Mouse (Mus musculus) myocyte (in vitro differentiated cells): ENCODE measurements at regions not wholly inside any gene's neighbourhood (a gene's known extent, or its start where the extent isn't known, plus 50 kb on each side); places are given as distances from the start of the nearest gene placed in this dataset.
"Not testable (repeated sequence)": the region's sequence is repeated elsewhere in the genome, so short reads cannot be mapped to it uniquely, and the experiment has no call there.

Experiments
- H3K27me3 ChIP-seq: one replicate; pipeline ENCODE4 v1.6.1; 2011; ENCODE audit not compliant: control insufficient read depth, insufficient read depth, insufficient read length
- H3K36me3 ChIP-seq: one replicate; pipeline ENCODE4 v1.6.1; 2011; ENCODE audit not compliant: control insufficient read depth, insufficient read depth
- H3K4me2 ChIP-seq: one replicate; pipeline ENCODE4 v1.6.1; 2011; ENCODE audit warnings: low read depth, control low read depth
- H3K4me3 ChIP-seq: one replicate; pipeline ENCODE4 v1.5.1; 2011; ENCODE audit warnings: mild to moderate bottlenecking, control low read depth, moderate library complexity
- H3K79me2 ChIP-seq: one replicate; pipeline ENCODE4 v1.6.1; 2011; ENCODE audit not compliant: control insufficient read depth, insufficient read depth
- H3ac ChIP-seq: one replicate; pipeline ENCODE4 v1.6.1; 2011; ENCODE audit not compliant: control insufficient read depth, insufficient read length
- CEBPB ChIP-seq: IDR thresholded peaks from 2 replicates; pipeline ENCODE4 v1.6.1; 2011; ENCODE audit warnings: mild to moderate bottlenecking, moderate library complexity; ENCODE audit not compliant: poor library complexity, insufficient read depth, severe bottlenecking
- E2F4 ChIP-seq: IDR thresholded peaks from one replicate; pipeline ENCODE4 v1.6.1; 2011; ENCODE audit warnings: mild to moderate bottlenecking, control low read depth, moderate library complexity; ENCODE audit not compliant: insufficient read depth
- MAX ChIP-seq: IDR thresholded peaks from one replicate; pipeline ENCODE4 v1.6.1; 2011; ENCODE audit warnings: low read depth, mild to moderate bottlenecking, control low read depth
- MYOD1 ChIP-seq, 3 experiments: IDR thresholded peaks; one replicate each; pipeline ENCODE4 v1.6.1; 2011; ENCODE audit warnings: control low read depth in 2 of 3, low read depth in 2 of 3, mild to moderate bottlenecking in 2 of 3, moderate library complexity in 1 of 3; ENCODE audit not compliant: insufficient read length in 2 of 3, control insufficient read depth in 1 of 3
- MYOG ChIP-seq, 3 experiments: IDR thresholded peaks; one replicate each; pipeline ENCODE4 v1.6.1; 2011; ENCODE audit warnings: control low read depth in 2 of 3, low read depth in 2 of 3, mild to moderate bottlenecking in 2 of 3; ENCODE audit not compliant: insufficient read length in 2 of 3, control insufficient read depth in 1 of 3, insufficient read depth in 1 of 3
- POLR2A ChIP-seq: IDR thresholded peaks from one replicate; pipeline ENCODE4 v1.6.1; 2011; ENCODE audit warnings: low read depth, mild to moderate bottlenecking, control low read depth, moderate library complexity; ENCODE audit not compliant: insufficient read length
- POLR2AphosphoS2 ChIP-seq: IDR thresholded peaks from one replicate; pipeline ENCODE4 v1.6.1; 2011; ENCODE audit warnings: low read depth, control low read depth; ENCODE audit not compliant: insufficient read length
- REST ChIP-seq: IDR thresholded peaks from one replicate; pipeline ENCODE4 v1.6.1; 2011; ENCODE audit warnings: mild to moderate bottlenecking, control low read depth, moderate library complexity; ENCODE audit not compliant: insufficient read depth, insufficient read length
- SRF ChIP-seq: IDR thresholded peaks from one replicate; pipeline ENCODE4 v1.6.1; 2011; ENCODE audit warnings: low read depth; ENCODE audit not compliant: control insufficient read depth, insufficient read length
- TCF12 ChIP-seq: IDR thresholded peaks from one replicate; pipeline ENCODE4 v1.6.1; 2011; ENCODE audit warnings: mild to moderate bottlenecking, control low read depth; ENCODE audit not compliant: poor library complexity, insufficient read depth, severe bottlenecking
- TCF3 ChIP-seq: IDR thresholded peaks from one replicate; pipeline ENCODE4 v1.6.1; 2011; ENCODE audit warnings: low read depth, control low read depth; ENCODE audit not compliant: insufficient read length
- USF1 ChIP-seq: IDR thresholded peaks from one replicate; pipeline ENCODE4 v1.6.1; 2011; ENCODE audit warnings: low read depth, mild to moderate bottlenecking, control low read depth, moderate library complexity

- Histone ChIP-seq H3K4me3 (no peak overlapping the region), H3K79me2 (no peaks in the 10 kb centered on the region), H3K27me3 (no peaks in the 10 kb centered on the region), H3ac (no peak overlapping the region), H3K36me3 (no peaks in the 10 kb centered on the region), H3K4me2 (no peak overlapping the region)
- TF ChIP-seq POLR2AphosphoS2 (no peak), TCF3 (no peak), REST (no peak), CEBPB (no peak), MYOG (IDR thresholded peaks at IDR 0.05; ENCODE audit: control insufficient read depth in 1 of 3, insufficient read depth in 1 of 3, insufficient read length in 2 of 3, low read depth in 2 of 3) (no peak), POLR2A (no peak), MYOD1 (IDR thresholded peaks at IDR 0.05; ENCODE audit: control insufficient read depth in 1 of 3, insufficient read length in 2 of 3, low read depth in 2 of 3) (no peak), USF1 (no peak)
Observed at GRCm38 (mm10) chr15:25221749-25222148, 191.8 kb downstream of the Basp1 start.

- Histone ChIP-seq H3ac (no peak overlapping the region), H3K4me3 (no peak overlapping the region), H3K27me3 (no peaks in the 10 kb centered on the region), H3K79me2 (no peaks in the 10 kb centered on the region), H3K36me3 (no peaks in the 10 kb centered on the region), H3K4me2 (no peak overlapping the region)
- TF ChIP-seq USF1 = no peak
- no peak for TF ChIP-seq E2F4
- no peak for TF ChIP-seq CEBPB
- TF ChIP-seq MYOG (IDR thresholded peaks at IDR 0.05; ENCODE audit: control insufficient read depth in 1 of 3, insufficient read depth in 1 of 3, insufficient read length in 2 of 3, low read depth in 2 of 3) = no peak
- TF ChIP-seq TCF3 = no peak
- no peak for TF ChIP-seq MYOD1 (IDR thresholded peaks at IDR 0.05; ENCODE audit: control insufficient read depth in 1 of 3, insufficient read length in 2 of 3, low read depth in 2 of 3)
- no peak for TF ChIP-seq REST
- TF ChIP-seq POLR2AphosphoS2 = no peak
- TF ChIP-seq TCF12 = no peak
- no peak for TF ChIP-seq MAX
- no peak for TF ChIP-seq SRF
- no peak for TF ChIP-seq POLR2A
Observed at GRCm38 (mm10) chr15:25216375-25216774, 197.2 kb downstream of the Basp1 start.

- no peaks in the 10 kb centered on the region for H3K36me3 ChIP-seq
- H3K27me3 ChIP-seq = no peaks in the 10 kb centered on the region
- no peak overlapping the region for H3K4me3 ChIP-seq
- H3ac ChIP-seq = no peak overlapping the region
- TF ChIP-seq MAX (no peak), USF1 (peak; percentile 48)
- H3K4me2 ChIP-seq = peak overlapping the region; percentile 28
- no peaks in the 10 kb centered on the region for H3K79me2 ChIP-seq
Observed at GRCm38 (mm10) chr15:25202097-25202496, 211.5 kb downstream of the Basp1 start.

GRCm38 (mm10) chr15:25200249-25200648, 213.3 kb downstream of the Basp1 start:
- H3K4me3 ChIP-seq, H3K4me2 ChIP-seq, H3ac ChIP-seq, H3K27me3 ChIP-seq, H3K79me2 ChIP-seq, H3K36me3 ChIP-seq: not testable (repeated sequence)

- Histone ChIP-seq H3ac (no peak overlapping the region), H3K27me3 (no peaks in the 10 kb centered on the region), H3K36me3 (no peaks in the 10 kb centered on the region), H3K4me3 (no peak overlapping the region), H3K79me2 (no peaks in the 10 kb centered on the region), H3K4me2 (no peak overlapping the region)
- TF ChIP-seq POLR2AphosphoS2 (no peak), POLR2A (no peak), TCF12 (no peak), MYOD1 (IDR thresholded peaks at IDR 0.05; ENCODE audit: control insufficient read depth in 1 of 3, insufficient read length in 2 of 3, low read depth in 2 of 3) (no peak), SRF (no peak), E2F4 (no peak), TCF3 (no peak), USF1 (no peak), CEBPB (no peak), REST (no peak), MAX (no peak), MYOG (IDR thresholded peaks at IDR 0.05; ENCODE audit: control insufficient read depth in 1 of 3, insufficient read depth in 1 of 3, insufficient read length in 2 of 3, low read depth in 2 of 3) (no peak)
Observed at GRCm38 (mm10) chr15:25187881-25188326, 225.7 kb downstream of the Basp1 start.
